Mouse (Mus musculus) CH12.LX (cell line): ENCODE data around the gene Gm32742. TPM values are rescaled to one million over a fixed set of nuclear protein-coding genes. Genes with fewer than 3 reads are reported as not detected.

ENCODE experiments used
- DNase-seq: peaks from one replicate; pipeline ENCODE4 v3.0.0-alpha.2; 2013; ENCODE audit errors: extremely low read depth
- H3K27ac ChIP-seq: 2 replicates; pipeline ENCODE4 v1.5.1; 2012; ENCODE audit warnings: low read depth, mild to moderate bottlenecking, control low read depth, moderate library complexity; ENCODE audit not compliant: insufficient read depth
- H3K27me3 ChIP-seq: replicated peaks from 2 replicates; pipeline ENCODE3; 2012; ENCODE audit warnings: inconsistent platforms
- H3K36me3 ChIP-seq, 2 experiments: replicated peaks in 1 of 2; 2 replicates each; pipeline versions ENCODE3 to v1.6.1; 2012; ENCODE audit warnings: inconsistent platforms in 1 of 2, low read length in 1 of 2, mild to moderate bottlenecking in 1 of 2, mixed read lengths in 1 of 2, moderate library complexity in 1 of 2; ENCODE audit not compliant: control insufficient read depth in 1 of 2, insufficient read depth in 1 of 2
- H3K4me1 ChIP-seq, 2 experiments: 2 replicates each; pipeline ENCODE4 v1.6.1; 2012; ENCODE audit warnings: inconsistent platforms in 1 of 2, moderate library complexity in 1 of 2; ENCODE audit not compliant: insufficient read depth in 2 of 2, control insufficient read depth in 1 of 2
- H3K4me2 ChIP-seq: 2 replicates; pipeline ENCODE4 v1.6.1; 2012; ENCODE audit warnings: low read depth, mild to moderate bottlenecking, control low read depth; ENCODE audit not compliant: poor library complexity, insufficient read depth, severe bottlenecking
- H3K4me3 ChIP-seq, 3 experiments: fragments of 150-350 bp in 1 of 3; sonication (generic) in 1 of 3; replicated peaks in 1 of 3; 2 replicates each; pipeline versions ENCODE3 to v1.5.1; 2011 to 2012; ENCODE audit warnings: low read depth in 2 of 3, low read length in 2 of 3, mild to moderate bottlenecking in 2 of 3, moderate library complexity in 2 of 3, control low read depth in 1 of 3, improper control_type of control experiment in 1 of 3, inconsistent platforms in 1 of 3, mixed read lengths in 1 of 3; ENCODE audit not compliant: poor library complexity in 1 of 3
- H3K79me2 ChIP-seq: replicated peaks from 2 replicates; pipeline ENCODE4 v1.6.1; 2012; ENCODE audit warnings: mild to moderate bottlenecking, moderate library complexity; ENCODE audit not compliant: control insufficient read depth, poor library complexity, insufficient read depth, severe bottlenecking; ENCODE audit errors: extremely low read depth
- H3K9ac ChIP-seq: 2 replicates; pipeline ENCODE4 v1.6.1; 2012; ENCODE audit warnings: low read depth, mild to moderate bottlenecking, control low read depth, moderate library complexity; ENCODE audit not compliant: insufficient read depth
- H3K9me3 ChIP-seq: replicated peaks from 2 replicates; pipeline ENCODE3; 2012; ENCODE audit warnings: low read length, inconsistent platforms, mixed read lengths
- BHLHE40 ChIP-seq: IDR thresholded peaks from 2 replicates; pipeline ENCODE4 v1.6.1; 2011; ENCODE audit warnings: mild to moderate bottlenecking, low read depth, low read length, improper control_type of control experiment
- CHD1 ChIP-seq: IDR thresholded peaks from 2 replicates; pipeline ENCODE4 v1.6.1; 2012; ENCODE audit warnings: low read depth, low read length, improper control_type of control experiment, inconsistent platforms
- CTCF ChIP-seq, 2 experiments: IDR thresholded peaks in 1 of 2; conservative IDR thresholded peaks in 1 of 2; 2 replicates each; pipeline ENCODE4 v1.5.1; 2011 to 2012; ENCODE audit warnings: low read depth in 2 of 2, low read length in 2 of 2, improper control_type of control experiment in 1 of 2, inconsistent platforms in 1 of 2, mild to moderate bottlenecking in 1 of 2, moderate library complexity in 1 of 2
- ELF1 ChIP-seq: IDR thresholded peaks from 2 replicates; pipeline ENCODE4 v1.6.1; 2014; ENCODE audit warnings: low read depth, mild to moderate bottlenecking, inconsistent platforms, low read length, improper control_type of control experiment
- EP300 ChIP-seq: IDR thresholded peaks from 2 replicates; pipeline ENCODE4 v1.6.1; 2011; ENCODE audit warnings: low read length, improper control_type of control experiment
- ETS1 ChIP-seq: conservative IDR thresholded peaks from 2 replicates; pipeline ENCODE4 v1.6.1; 2012; ENCODE audit warnings: low read depth, mild to moderate bottlenecking, inconsistent platforms, low read length, improper control_type of control experiment, moderate library complexity
- HCFC1 ChIP-seq: IDR thresholded peaks from 2 replicates; pipeline ENCODE4 v1.6.1; 2012; ENCODE audit warnings: low read depth, mild to moderate bottlenecking, inconsistent platforms, low read length, improper control_type of control experiment
- IRF4 ChIP-seq: IDR thresholded peaks from 2 replicates; pipeline ENCODE4 v1.6.1; 2014; ENCODE audit warnings: low read depth, mild to moderate bottlenecking, inconsistent platforms, low read length, improper control_type of control experiment
- JUND ChIP-seq: conservative IDR thresholded peaks from 2 replicates; pipeline ENCODE4 v1.6.1; 2011; ENCODE audit warnings: low read depth, low read length, improper control_type of control experiment
- MEF2A ChIP-seq: IDR thresholded peaks from 2 replicates; pipeline ENCODE4 v1.6.1; 2014; ENCODE audit warnings: low read depth, mild to moderate bottlenecking, inconsistent platforms, low read length, improper control_type of control experiment, borderline replicate concordance
- MYC ChIP-seq: IDR thresholded peaks from 2 replicates; pipeline ENCODE4 v1.6.1; 2011; ENCODE audit warnings: low read depth, mild to moderate bottlenecking, improper control_type of control experiment, low read length
- NELFE ChIP-seq: IDR thresholded peaks from 2 replicates; pipeline ENCODE4 v1.6.1; 2011; ENCODE audit warnings: low read depth, low read length, improper control_type of control experiment
- NRF1 ChIP-seq: IDR thresholded peaks from 2 replicates; pipeline ENCODE4 v1.6.1; 2014; ENCODE audit warnings: low read depth, mild to moderate bottlenecking, inconsistent platforms, low read length, improper control_type of control experiment, moderate library complexity
- PAX5 ChIP-seq: IDR thresholded peaks from 2 replicates; pipeline ENCODE4 v1.6.1; 2012; ENCODE audit warnings: low read length, inconsistent platforms, mixed read lengths
- POLR2A ChIP-seq: IDR thresholded peaks from 2 replicates; pipeline ENCODE4 v1.6.1; 2011; ENCODE audit warnings: low read depth, mild to moderate bottlenecking, improper control_type of control experiment, low read length
- RAD21 ChIP-seq: IDR thresholded peaks from 2 replicates; pipeline ENCODE4 v1.6.1; 2011; ENCODE audit warnings: low read depth, mild to moderate bottlenecking, low read length, improper control_type of control experiment, moderate library complexity
- SIN3A ChIP-seq: IDR thresholded peaks from 2 replicates; pipeline ENCODE4 v1.6.1; 2012; ENCODE audit warnings: low read length, improper control_type of control experiment, inconsistent platforms
- SMC3 ChIP-seq: IDR thresholded peaks from 2 replicates; pipeline ENCODE4 v1.6.1; 2011; ENCODE audit warnings: low read depth, low read length, improper control_type of control experiment
- TBP ChIP-seq: conservative IDR thresholded peaks from 2 replicates; pipeline ENCODE4 v1.6.1; 2011; ENCODE audit warnings: low read depth, low read length, improper control_type of control experiment
- UBTF ChIP-seq: IDR thresholded peaks from 2 replicates; pipeline ENCODE4 v1.6.1; 2012; ENCODE audit warnings: low read depth, mild to moderate bottlenecking, inconsistent platforms, low read length, improper control_type of control experiment, moderate library complexity
- USF1 ChIP-seq: IDR thresholded peaks from 2 replicates; pipeline ENCODE4 v1.6.1; 2014; ENCODE audit warnings: low read depth, mild to moderate bottlenecking, inconsistent platforms, low read length, improper control_type of control experiment
- USF2 ChIP-seq: conservative IDR thresholded peaks from 2 replicates; pipeline ENCODE4 v1.6.1; 2011; ENCODE audit warnings: low read depth, low read length, improper control_type of control experiment
- ZC3H11A ChIP-seq: IDR thresholded peaks from 2 replicates; pipeline ENCODE4 v1.6.1; 2012; ENCODE audit warnings: low read depth, mild to moderate bottlenecking, inconsistent platforms, low read length, improper control_type of control experiment
- ZKSCAN1 ChIP-seq: IDR thresholded peaks from 2 replicates; pipeline ENCODE4 v1.6.1; 2012; ENCODE audit warnings: low read depth, inconsistent platforms, low read length, improper control_type of control experiment, borderline replicate concordance
- dilution Hi-C: fragments of 300-500 bp; cut with MboI; formaldehyde crosslinking; loops from 2 replicates; pipeline ENCODE4 v1.14.3; 2020; ENCODE audit warnings: low sequenced_read_pairs; ENCODE audit not compliant: extremely low pct_unique_long_range_greater_than_20kb, extremely low pct_ligation_motif_present
- in situ Hi-C: fragments of 300-500 bp; cut with MboI; formaldehyde crosslinking; loops from 3 replicates; pipeline ENCODE4 v1.14.3; 2019; ENCODE audit warnings: low sequenced_read_pairs, low pct_ligation_motif_present, low pct_unique_long_range_greater_than_20kb, mixed read lengths
- polyA plus RNA-seq: library from polyadenylated mRNA; unstranded; fragments of >175 nt; gene quantifications from 2 replicates; pipeline ENCODE4 v1.2.1, GENCODE M21; 2012; ENCODE audit warnings: low read depth; ENCODE audit not compliant: insufficient read length
- total RNA-seq, 2 experiments: library from RNA; depleted of rRNA; stranded (reverse); fragments of 300-350 nt in 1 of 2; fragments of >200 nt in 1 of 2; gene quantifications; 2 replicates each; pipeline ENCODE4 v1.2.3; 2012 to 2014

Gene Gm32742
- total and polyA plus RNA-seq, 3 experiments, result 0.23 to 0.77 (median 0.42) TPM

DNA sequence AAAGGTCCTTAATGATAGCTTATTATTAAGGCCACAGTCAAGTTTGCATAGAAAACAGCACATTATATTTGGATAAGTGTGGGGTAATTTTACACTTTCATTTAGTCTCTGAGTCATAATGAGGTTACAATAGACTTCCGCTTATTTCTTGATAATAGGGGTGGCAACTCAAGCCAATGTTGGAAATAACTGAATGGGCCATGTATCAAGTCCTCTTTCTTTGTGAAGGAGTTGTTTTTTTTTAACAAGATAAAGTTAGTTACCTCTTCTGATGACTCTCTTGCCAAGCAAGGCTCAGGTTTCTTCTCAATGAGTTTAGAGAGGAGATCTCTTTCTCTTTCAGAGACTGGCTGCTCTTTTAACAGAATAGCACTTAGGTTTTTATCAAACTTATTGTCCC lies 27.0 kb downstream of the Gm32742 start:
- TF ChIP-seq NELFE (no peak), TBP (no peak), POLR2A (no peak), ZKSCAN1 (no peak), RAD21 (no peak), HCFC1 (no peak), MYC (no peak), ELF1 (no peak), SMC3 (no peak)
- dilution Hi-C loops (no loop called here), in situ Hi-C loops (loop anchor here (25.0 kb wide), 1 partner anchor 301 kb away; the partner anchor contains the start of gene Ppp2r1b)
- Histone ChIP-seq H3K36me3 (no peaks in the 10 kb centered on the region), H3K4me3 (no peak overlapping the region), H3K27me3 (no peaks in the 10 kb centered on the region), H3K4me2 (no peak overlapping the region), H3K27ac (no peak overlapping the region), H3K9ac (no peak overlapping the region), H3K79me2 (no peaks in the 10 kb centered on the region), H3K9me3 (no peaks in the 10 kb centered on the region), H3K4me1 (no peaks in the 10 kb centered on the region)
- no peak for DNase-seq

DNA sequence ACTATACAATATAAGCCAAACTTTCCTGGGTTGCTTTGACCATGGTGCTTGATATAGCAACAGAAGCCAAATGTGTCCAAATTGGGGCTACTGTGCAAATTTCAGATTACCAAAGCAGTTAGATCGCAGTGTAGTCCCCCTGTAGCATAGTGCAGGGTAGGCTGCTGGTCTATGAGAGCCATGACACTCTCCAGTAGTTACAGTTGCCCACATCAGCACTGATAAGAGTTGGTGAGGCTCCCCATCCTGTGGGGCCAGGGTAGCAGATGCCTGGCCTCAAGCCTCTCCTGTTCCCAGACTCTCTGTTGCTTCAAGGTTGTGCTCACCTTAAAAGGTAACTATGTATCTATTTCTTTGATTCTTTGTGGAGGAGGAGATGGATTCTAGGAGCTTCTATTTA lies 27.5 kb downstream of the Gm32742 start:
- Histone ChIP-seq H3K79me2 (no peaks in the 10 kb centered on the region), H3K4me3 (no peak overlapping the region), H3K4me1 (no peaks in the 10 kb centered on the region), H3K27me3 (no peaks in the 10 kb centered on the region), H3K36me3 (no peaks in the 10 kb centered on the region), H3K9me3 (no peaks in the 10 kb centered on the region), H3K4me2 (no peak overlapping the region), H3K9ac (no peak overlapping the region), H3K27ac (no peak overlapping the region)
- dilution Hi-C loops (no loop called here), in situ Hi-C loops (loop anchor here (25.0 kb wide), 1 partner anchor 301 kb away; the partner anchor contains the start of gene Ppp2r1b)
- DNase-seq, result no peak
- TF ChIP-seq NRF1 (no peak), EP300 (no peak), BHLHE40 (no peak), CTCF (conservative IDR thresholded peaks at IDR 0.05 in 1 of 2, IDR thresholded peaks at IDR 0.05 in 1 of 2; ENCODE audit: low read depth in 2 of 2, low read length in 2 of 2) (no peak), PAX5 (no peak), ELF1 (no peak), IRF4 (no peak), USF2 (no peak), USF1 (no peak), ETS1 (no peak), HCFC1 (no peak), UBTF (no peak), NELFE (no peak), MEF2A (no peak), CHD1 (no peak), RAD21 (no peak), SIN3A (no peak), ZC3H11A (no peak), ZKSCAN1 (no peak), JUND (no peak)
